Mouse (Mus musculus): ENCODE measurements around the gene St5. TPM values are rescaled to one million over a fixed set of nuclear protein-coding genes. Genes with fewer than 3 reads are reported as not detected.

St5 gene
- polyA plus RNA-seq, 1 experiment from 2014 or later, result 33.5 TPM

DNA sequence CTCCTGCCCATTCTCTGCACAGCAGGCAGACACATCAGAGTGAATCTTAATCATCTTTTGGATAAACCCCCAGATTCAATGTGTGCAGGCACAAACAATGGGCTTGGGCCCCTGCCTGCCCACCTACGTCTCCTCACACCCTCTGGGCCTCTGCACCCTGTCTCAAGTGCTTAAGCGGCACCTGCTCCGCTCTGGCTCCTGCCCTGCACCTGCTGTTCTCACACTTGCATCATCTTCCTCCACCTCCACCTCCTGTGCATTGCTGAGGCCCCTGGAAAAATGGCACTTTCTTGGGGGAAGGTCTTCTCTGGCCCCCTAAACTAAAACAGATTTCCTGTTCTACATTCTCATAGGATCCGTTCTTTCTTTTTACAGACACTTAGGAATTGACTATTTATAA, 169.5 kb downstream of the St5 start:
- Histone ChIP-seq H3K9me3 (no peaks in the 10 kb centered on the region), H3K27ac (no peak overlapping the region), H3K36me3 (replicated peaks) (peaks cover 75% of the 10 kb centered on the region), H3K4me1 (no peaks in the 10 kb centered on the region), H3K27me3 (ENCODE audit: poor library complexity, severe bottlenecking) (no peaks in the 10 kb centered on the region), H3K4me3 (no peak overlapping the region)
- no peak for DNase-seq (ENCODE audit: extremely low spot score, low spot score)
- 90% methylated on average over 4 of the region's 4 CpGs for WGBS

DNA sequence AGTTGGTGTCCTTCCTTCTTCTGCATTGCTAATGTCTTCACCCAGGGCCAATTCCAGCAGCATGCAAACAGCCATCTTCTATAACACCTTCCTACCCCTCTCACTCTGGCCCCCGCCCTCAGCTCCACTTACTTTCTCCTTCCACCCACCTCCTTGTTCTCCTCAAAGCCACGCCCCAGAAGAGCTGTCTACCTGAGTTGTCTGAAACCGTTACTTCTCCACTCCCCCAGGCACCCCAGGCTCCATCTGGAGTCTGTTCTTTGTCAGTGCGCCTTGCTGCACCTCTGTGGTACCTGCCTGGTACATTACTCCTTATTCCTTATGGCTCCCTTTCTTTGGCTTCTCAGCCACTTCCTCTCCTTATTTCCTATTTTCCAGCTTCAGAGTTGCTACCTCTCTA, 170.3 kb downstream of the St5 start:
- Histone ChIP-seq H3K27me3 (ENCODE audit: poor library complexity, severe bottlenecking) (no peaks in the 10 kb centered on the region), H3K36me3 (replicated peaks) (peaks cover 71% of the 10 kb centered on the region), H3K4me1 (no peaks in the 10 kb centered on the region), H3K4me3 (no peak overlapping the region), H3K9me3 (no peaks in the 10 kb centered on the region), H3K27ac (no peak overlapping the region)
- no peak for DNase-seq (ENCODE audit: extremely low spot score, low spot score)
- WGBS, result 87% methylated on average over 4 of the region's 4 CpGs

DNA sequence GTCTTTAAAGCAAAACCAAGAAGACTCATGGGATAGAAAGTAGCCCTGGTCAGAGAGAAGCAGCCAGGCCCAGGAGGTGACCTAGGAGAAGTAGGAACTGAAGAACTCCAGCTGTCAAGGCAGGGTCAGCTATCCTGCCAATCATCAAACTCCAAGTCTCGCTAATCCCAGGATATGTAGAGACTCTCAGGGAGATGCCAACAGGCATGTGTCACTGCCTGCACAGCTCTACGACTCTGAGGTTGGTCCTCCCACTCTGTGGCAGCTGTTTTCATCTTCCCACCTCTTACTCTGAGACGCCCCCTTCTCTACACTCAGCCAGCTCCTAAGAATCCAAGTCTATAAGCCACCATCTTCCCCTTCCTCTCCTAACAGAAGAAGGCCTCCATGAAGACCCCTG, 170.7 kb downstream of the St5 start:
- DNase-seq (ENCODE audit: extremely low spot score, low spot score), result no peak
- no peak overlapping the region for H3K4me3 ChIP-seq
- WGBS, result 84% methylated on average over 3 of the region's 3 CpGs
- H3K4me1 ChIP-seq, result no peaks in the 10 kb centered on the region
- H3K36me3 ChIP-seq (replicated peaks), result peaks cover 73% of the 10 kb centered on the region
- no peaks in the 10 kb centered on the region for H3K9me3 ChIP-seq
- no peaks in the 10 kb centered on the region for H3K27me3 ChIP-seq (ENCODE audit: poor library complexity, severe bottlenecking)
- no peak overlapping the region for H3K27ac ChIP-seq

DNA sequence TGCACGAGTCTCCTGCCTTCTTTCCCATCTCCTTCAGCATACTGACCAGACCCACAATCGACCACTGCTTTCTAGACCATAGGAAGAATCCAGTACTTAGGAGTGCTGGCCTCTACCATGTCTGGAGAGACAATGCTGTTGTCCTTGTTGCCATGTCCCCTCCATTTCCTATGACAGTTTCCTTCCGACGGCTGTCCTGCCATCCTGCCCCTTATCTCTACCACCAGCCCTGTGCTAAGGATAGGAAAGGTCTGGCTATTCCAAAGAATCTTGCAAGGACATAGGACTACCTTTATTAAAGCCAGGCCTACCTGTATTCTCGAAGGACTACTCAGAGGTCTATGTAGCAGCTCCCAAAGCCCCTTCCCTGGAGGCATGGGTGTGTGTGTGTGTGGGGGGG, 171.9 kb downstream of the St5 start:
- WGBS, result 89% methylated on average over 5 of the region's 5 CpGs
- Histone ChIP-seq H3K9me3 (no peaks in the 10 kb centered on the region), H3K4me1 (no peaks in the 10 kb centered on the region; the same call in 1 of the 2 replicates), H3K4me3 (no peak overlapping the region), H3K27me3 (ENCODE audit: poor library complexity, severe bottlenecking) (no peaks in the 10 kb centered on the region), H3K36me3 (replicated peaks) (peaks cover 79% of the 10 kb centered on the region), H3K27ac (no peak overlapping the region)
- no peak for DNase-seq (ENCODE audit: extremely low spot score, low spot score)

DNA sequence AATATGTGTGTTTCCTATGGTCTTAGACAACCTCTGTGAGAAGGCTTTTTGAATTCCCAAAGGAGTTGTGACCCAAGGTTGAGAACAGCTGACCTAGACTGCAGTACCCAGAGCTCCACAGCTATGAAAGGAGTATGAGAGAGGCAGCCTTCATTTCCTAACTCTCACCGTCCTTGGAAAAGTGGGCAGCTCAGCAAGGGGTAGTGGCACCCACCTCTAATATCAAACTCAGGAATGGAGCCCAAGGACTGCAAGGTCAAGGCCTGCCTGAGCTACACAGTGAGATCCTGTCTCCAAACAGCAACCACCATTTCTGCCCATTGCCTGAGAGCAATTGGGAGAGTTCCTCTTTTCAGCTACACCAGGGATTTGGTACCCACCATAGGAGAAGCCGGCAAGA, 173.7 kb downstream of the St5 start:
- Histone ChIP-seq H3K4me1 (no peaks in the 10 kb centered on the region; the same call in 1 of the 2 replicates), H3K4me3 (no peak overlapping the region), H3K9me3 (no peaks in the 10 kb centered on the region), H3K27me3 (ENCODE audit: poor library complexity, severe bottlenecking) (no peaks in the 10 kb centered on the region), H3K36me3 (replicated peaks) (peaks cover 82% of the 10 kb centered on the region), H3K27ac (no peak overlapping the region)
- 90% methylated on average over 2 of the region's 2 CpGs for WGBS
- DNase-seq (ENCODE audit: extremely low spot score, low spot score), result no peak

DNA sequence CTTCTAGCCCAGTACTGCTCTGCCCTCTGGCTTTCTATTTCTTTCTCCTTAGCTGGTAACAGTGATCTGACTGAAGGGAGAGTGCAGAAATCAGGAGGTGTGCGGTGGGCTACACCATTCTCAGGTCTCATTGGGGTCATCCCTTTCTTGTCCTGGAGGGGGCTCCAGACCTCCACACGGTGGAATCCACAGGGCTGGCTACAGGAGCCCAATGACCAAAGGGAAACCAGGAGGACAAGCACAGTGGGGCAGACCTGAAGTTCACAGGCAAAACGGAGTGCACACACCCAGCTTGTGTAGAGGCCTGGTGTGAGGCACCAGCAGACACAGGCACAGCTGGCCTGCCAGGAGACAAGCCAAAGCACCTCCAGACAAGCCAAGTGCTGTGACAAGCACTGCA, 175.0 kb downstream of the St5 start:
- peak; percentile 60 for DNase-seq (ENCODE audit: extremely low spot score, low spot score)
- WGBS, result 24% methylated on average over 3 of the region's 3 CpGs
- H3K27ac ChIP-seq, result no peak overlapping the region
- H3K36me3 ChIP-seq (replicated peaks), result peaks cover 87% of the 10 kb centered on the region
- no peak overlapping the region for H3K4me3 ChIP-seq
- no peaks in the 10 kb centered on the region; the same call in 1 of the 2 replicates for H3K4me1 ChIP-seq
- no peaks in the 10 kb centered on the region for H3K9me3 ChIP-seq
- H3K27me3 ChIP-seq (ENCODE audit: poor library complexity, severe bottlenecking), result no peaks in the 10 kb centered on the region

DNA sequence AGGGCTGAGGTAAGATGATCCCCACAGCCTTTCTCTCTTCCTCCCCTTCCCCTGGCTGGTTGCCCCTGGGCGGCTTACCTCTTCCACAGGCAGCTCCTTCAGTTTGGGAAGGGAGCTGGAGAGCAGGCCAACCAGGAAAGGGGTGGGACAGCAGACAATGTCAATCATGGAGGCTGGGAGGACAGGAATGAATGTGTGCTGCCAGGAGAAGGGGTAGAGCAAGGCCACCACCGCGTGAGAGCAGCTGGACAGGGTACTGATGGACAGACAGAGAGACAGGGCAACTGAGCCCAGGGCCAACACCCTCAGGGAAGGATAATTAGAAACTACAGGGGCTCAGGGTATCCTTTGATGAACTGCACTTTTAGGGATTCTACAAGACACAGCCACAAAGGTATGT, 175.9 kb downstream of the St5 start:
- 73% methylated on average over 3 of the region's 3 CpGs for WGBS
- DNase-seq (ENCODE audit: extremely low spot score, low spot score), result no peak
- H3K27me3 ChIP-seq (ENCODE audit: poor library complexity, severe bottlenecking), result no peaks in the 10 kb centered on the region
- no peaks in the 10 kb centered on the region; the same call in 1 of the 2 replicates for H3K4me1 ChIP-seq
- no peak overlapping the region for H3K4me3 ChIP-seq
- H3K27ac ChIP-seq, result 0 out of 2 replicates have a peak overlapping the region, but pooled peaks have one; percentile 15
- H3K36me3 ChIP-seq (replicated peaks), result peaks cover 87% of the 10 kb centered on the region
- no peaks in the 10 kb centered on the region for H3K9me3 ChIP-seq

DNA sequence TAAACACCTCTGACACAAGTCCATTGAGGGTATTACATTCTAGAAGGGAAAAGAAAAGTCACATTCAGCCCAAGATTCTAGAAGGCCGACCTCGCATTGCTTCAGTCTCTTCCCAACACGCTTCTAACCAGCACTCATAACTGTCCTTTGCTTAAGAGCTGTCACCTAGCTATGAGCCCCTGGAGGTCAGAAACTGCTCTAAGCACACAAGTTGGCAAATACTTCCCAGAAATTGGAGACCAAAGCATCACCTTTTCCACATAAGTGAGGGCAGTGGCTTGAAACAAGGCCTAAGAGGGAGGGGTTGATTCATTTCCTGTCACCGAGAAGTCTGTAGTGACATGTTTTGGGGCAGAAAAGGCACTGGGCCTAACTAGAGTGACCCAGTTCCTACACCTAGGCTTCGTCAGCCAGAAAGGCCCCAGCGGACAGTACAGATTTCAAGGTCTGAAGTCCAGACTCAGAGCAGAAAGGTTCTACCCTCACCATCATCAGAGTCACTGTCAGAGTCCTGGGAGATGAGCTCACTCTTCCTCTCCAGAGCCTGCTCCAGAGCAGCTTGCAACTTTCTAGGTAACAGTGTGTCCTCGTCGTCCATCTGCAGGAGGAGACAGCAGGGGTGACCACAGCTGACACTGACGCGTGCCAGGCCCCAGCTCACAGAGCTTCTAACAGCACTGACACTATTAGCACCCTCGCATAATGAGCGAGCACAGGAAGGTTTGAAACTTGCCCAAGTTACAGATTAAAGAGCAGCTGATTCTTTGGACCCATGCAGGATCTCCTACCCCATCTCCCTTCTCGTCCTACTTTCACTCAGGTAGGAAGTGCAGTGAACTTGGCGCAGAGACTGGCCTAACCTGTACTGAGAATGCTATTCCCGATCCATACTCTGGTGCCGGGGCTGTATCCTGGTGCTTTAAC, 177.4 kb downstream of the St5 start:
- no peak overlapping the region for H3K4me3 ChIP-seq
- no peaks in the 10 kb centered on the region for H3K9me3 ChIP-seq
- peaks cover 87% of the 10 kb centered on the region for H3K36me3 ChIP-seq (replicated peaks)
- H3K4me1 ChIP-seq, result peaks cover 13% of the 10 kb centered on the region
- DNase-seq (ENCODE audit: extremely low spot score, low spot score), result no peak
- H3K27ac ChIP-seq, result no peak overlapping the region
- 82% methylated on average over 16 of the region's 16 CpGs for WGBS
- no peaks in the 10 kb centered on the region for H3K27me3 ChIP-seq (ENCODE audit: poor library complexity, severe bottlenecking)

DNA sequence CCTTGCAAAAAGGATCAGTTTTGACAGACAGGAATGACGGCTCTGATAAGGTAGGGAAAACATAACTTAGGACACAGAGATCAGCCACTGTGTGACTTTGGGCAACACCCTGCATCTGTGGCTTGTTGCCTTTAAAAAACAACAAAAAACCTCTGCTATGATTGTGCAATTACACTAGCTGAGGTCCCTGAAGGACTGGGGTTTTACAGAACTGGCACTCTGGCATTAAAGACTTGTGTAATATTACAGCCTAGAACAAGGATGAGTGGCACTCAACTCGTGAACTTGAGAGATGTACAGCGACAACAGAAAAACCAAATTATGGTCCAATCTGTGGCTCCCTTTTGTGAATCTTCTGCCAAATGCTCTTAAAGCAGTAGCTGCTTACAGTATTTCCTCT, 178.6 kb downstream of the St5 start:
- WGBS, result 85% methylated on average over 3 of the region's 3 CpGs
- no peak overlapping the region for H3K27ac ChIP-seq

DNA sequence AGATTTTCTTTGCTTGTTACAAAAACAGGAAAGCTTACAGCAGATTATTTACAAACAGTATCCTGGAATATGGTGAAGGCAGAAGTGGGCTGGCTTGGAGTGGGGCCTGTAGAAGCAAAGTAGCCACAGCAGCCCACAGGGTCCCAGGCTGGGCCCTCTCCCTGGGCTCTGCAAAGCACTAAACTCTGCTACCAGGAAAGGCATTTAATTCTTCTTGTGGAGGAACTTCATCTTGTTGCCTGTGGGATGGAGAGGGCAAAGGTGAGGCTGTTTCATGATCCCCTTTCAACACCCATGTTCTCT, 179.0 kb downstream of the St5 start:
- Histone ChIP-seq H3K27ac (no peak overlapping the region), H3K9me3 (no peaks in the 10 kb centered on the region), H3K4me3 (no peak overlapping the region), H3K4me1 (peaks cover 25% of the 10 kb centered on the region), H3K36me3 (replicated peaks) (peaks cover 87% of the 10 kb centered on the region), H3K27me3 (ENCODE audit: poor library complexity, severe bottlenecking) (no peaks in the 10 kb centered on the region)
- DNase-seq (ENCODE audit: extremely low spot score, low spot score), result no peak

More for the DNA sequence above, 178.6 kb downstream of the St5 start:
- Histone ChIP-seq H3K36me3 (replicated peaks) (peaks cover 87% of the 10 kb centered on the region), H3K4me1 (peaks cover 25% of the 10 kb centered on the region), H3K27me3 (ENCODE audit: poor library complexity, severe bottlenecking) (no peaks in the 10 kb centered on the region), H3K4me3 (no peak overlapping the region), H3K9me3 (no peaks in the 10 kb centered on the region)
- DNase-seq (ENCODE audit: extremely low spot score, low spot score), result no peak

DNA sequence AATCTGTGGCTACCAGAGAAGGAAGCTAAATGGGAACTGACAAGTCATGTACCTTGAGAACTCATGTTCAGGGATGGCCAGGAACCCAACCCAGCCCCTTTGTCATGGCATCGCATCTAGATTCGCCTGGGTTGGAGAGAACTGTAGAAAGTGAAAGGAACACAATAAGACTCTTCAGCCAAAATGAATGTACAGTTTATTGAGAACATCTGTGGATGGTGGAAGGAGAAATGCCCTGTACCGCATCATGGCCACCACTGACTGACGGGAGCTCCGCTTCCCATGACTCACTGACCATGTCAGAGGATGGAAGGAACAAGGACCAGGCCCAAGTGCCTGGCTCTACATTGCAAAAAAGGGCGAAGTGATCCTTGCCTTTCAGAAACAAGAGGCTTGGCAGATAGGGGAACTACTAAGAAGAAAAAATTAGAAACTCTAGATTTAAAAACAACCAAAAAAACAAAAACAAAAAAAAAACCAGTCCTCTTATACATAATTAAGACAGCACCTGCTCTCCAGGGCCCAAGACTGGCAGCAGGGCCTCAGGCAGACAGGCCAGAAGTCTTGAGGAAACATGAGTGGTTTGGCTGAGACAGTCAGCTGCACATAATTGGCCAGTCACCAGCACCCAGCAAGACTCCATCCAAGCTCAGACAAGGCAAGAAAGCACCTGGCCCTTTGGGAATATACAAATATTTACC, 179.5 kb downstream of the St5 start:
- 70% methylated on average over 6 of the region's 6 CpGs for WGBS
- H3K4me1 ChIP-seq, result peaks cover 25% of the 10 kb centered on the region
- no peaks in the 10 kb centered on the region for H3K27me3 ChIP-seq (ENCODE audit: poor library complexity, severe bottlenecking)
- H3K27ac ChIP-seq, result no peak overlapping the region
- H3K36me3 ChIP-seq (replicated peaks), result peaks cover 84% of the 10 kb centered on the region
- H3K9me3 ChIP-seq, result no peaks in the 10 kb centered on the region
- H3K4me3 ChIP-seq, result no peak overlapping the region
- no peak for DNase-seq (ENCODE audit: extremely low spot score, low spot score)

DNA sequence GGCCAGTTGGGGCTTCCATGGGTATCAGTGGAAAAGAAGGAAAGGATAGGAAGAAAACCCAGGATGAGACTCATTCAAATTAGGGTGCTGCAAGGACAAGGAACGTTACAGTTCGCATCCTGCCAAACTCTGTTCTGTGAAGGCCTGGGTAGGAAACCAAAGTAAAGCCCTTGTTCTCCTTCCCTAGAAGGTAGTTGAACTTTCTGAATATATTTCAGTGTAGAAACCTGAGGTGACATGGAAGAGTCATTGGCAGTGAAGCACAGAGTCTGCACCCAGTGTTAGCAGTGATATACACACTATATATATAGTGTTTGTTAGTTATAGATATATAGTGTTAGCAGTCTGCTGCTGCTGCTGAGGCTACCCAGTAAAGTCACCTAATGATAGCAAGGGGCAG, 180.1 kb downstream of the St5 start:
- no peaks in the 10 kb centered on the region for H3K9me3 ChIP-seq
- no peak overlapping the region for H3K27ac ChIP-seq
- 68% methylated on average over 2 of the region's 2 CpGs for WGBS
- no peak overlapping the region for H3K4me3 ChIP-seq
- peaks cover 84% of the 10 kb centered on the region for H3K36me3 ChIP-seq (replicated peaks)
- H3K4me1 ChIP-seq, result peaks cover 26% of the 10 kb centered on the region
- DNase-seq (ENCODE audit: extremely low spot score, low spot score), result no peak
- H3K27me3 ChIP-seq (ENCODE audit: poor library complexity, severe bottlenecking), result no peaks in the 10 kb centered on the region

DNA sequence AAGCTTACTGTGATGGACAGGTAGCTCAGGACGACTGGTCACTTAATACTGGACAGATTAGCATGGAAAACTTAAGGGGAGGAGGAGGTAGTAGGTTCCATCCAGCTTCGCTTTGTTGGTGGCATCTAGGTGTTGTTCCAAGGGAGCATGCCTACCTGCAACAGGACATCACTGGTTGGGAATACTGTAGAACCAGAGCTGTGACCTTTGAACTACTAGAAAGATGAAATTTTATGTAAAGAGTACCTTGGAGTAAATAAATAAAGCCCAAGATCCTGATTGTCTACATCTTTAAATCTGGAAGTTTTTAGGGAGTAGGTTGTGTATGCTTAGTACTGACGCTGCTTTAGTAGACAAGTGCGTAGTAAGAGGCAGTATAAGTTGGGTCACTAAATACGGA, 181.3 kb downstream of the St5 start:
- no peaks in the 10 kb centered on the region for H3K9me3 ChIP-seq
- H3K36me3 ChIP-seq (replicated peaks), result peaks cover 73% of the 10 kb centered on the region
- no peak overlapping the region for H3K27ac ChIP-seq
- H3K4me1 ChIP-seq, result peaks cover 37% of the 10 kb centered on the region
- no peak for DNase-seq (ENCODE audit: extremely low spot score, low spot score)
- H3K4me3 ChIP-seq, result no peak overlapping the region
- WGBS, result 81% methylated on average over 5 of the region's 5 CpGs
- no peaks in the 10 kb centered on the region for H3K27me3 ChIP-seq (ENCODE audit: poor library complexity, severe bottlenecking)

All from forebrain, embryonic 10.5 days (tissue).